Mouse (Mus musculus): ENCODE measurements around the gene Ccdc155. TPM values are rescaled to one million over a fixed set of nuclear protein-coding genes. Genes with fewer than 3 reads are reported as not detected.

Ccdc155 gene
- polyA plus RNA-seq, 1 experiment from 2014 or later: 0.27 TPM

DNA sequence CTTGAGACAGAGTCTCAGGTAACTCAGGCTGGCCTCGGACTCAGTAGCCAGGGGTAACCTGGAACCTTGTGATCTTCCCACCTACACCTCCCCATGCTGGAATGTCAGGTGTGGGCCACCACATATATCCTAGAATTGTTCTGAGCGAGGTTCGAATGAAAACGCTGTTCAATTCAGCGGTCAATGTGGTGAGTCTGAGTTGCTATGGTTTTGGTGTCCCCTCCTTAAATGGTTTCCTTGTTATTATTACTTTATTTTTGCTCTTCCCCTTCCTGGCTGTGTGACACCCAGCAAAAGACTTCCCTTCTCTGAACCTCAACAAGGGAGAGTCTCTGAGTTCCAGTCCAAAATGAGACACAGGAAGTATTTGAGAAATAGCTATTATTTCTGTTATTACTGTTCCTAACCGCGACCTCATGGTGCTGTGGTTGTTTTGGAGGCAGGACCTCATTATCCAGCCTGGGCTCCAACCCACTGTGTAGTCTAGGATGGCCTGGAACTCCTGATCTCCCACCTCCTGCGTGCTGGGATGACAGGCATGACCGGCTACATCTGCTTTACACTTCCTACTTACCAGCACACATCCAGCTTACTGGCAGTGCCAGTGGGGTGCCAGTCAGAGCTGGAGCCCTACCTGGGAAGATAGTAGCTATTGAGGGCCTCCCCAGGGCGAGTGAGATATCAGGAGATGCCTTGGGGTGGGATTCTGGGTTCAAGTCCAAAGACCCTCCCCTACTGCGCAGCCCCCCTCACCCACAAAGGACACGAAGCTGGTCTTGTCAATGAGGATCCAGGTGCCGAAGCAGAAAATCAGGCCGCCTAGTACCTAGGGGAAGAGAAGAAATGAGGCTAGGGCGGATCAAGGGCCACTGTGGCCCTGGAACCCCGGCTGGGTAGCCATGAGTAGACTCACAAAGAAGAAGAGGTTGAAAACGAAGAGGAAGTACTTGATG, 33.3 kb upstream of the Ccdc155 start:
- H3K27me3 ChIP-seq (ENCODE audit: control insufficient read depth, insufficient read depth, low read length): peaks cover 15% of the 10 kb centered on the region
- no peaks in the 10 kb centered on the region for H3K9me3 ChIP-seq (ENCODE audit: control insufficient read depth, low read length)
- H3K4me3 ChIP-seq (ENCODE audit: low read depth, low read length): no peak overlapping the region
- H3K36me3 ChIP-seq (ENCODE audit: control insufficient read depth, insufficient read depth, low read length): peaks cover under 1% of the 10 kb centered on the region
- DNase-seq (ENCODE audit: low spot score) (no peak), ATAC-seq (ENCODE audit: insufficient read depth, low FRiP score, low TSS enrichment) (no peak)
- no peak overlapping the region for H3K4me2 ChIP-seq (ENCODE audit: low read depth)
- peaks cover 16% of the 10 kb centered on the region for H3K4me1 ChIP-seq (ENCODE audit: control insufficient read depth, insufficient read depth, low read length)
- no peak overlapping the region for H3K9ac ChIP-seq (ENCODE audit: low read length)
- 77% methylated on average over 17 of the region's 17 CpGs for WGBS
- no peak overlapping the region for H3K27ac ChIP-seq (ENCODE audit: low read depth, low read length)

GRCm38 (mm10) chr7:45235656-45236180, 31.0 kb upstream of the Ccdc155 start:
- H3K4me3 ChIP-seq (ENCODE audit: low read depth, low read length): no peak overlapping the region
- H3K9me3 ChIP-seq (ENCODE audit: control insufficient read depth, low read length): no peaks in the 10 kb centered on the region
- peak overlapping the region; percentile 45 for H3K9ac ChIP-seq (ENCODE audit: low read length)
- no peak overlapping the region for H3K27ac ChIP-seq (ENCODE audit: low read depth, low read length)
- peaks cover 10% of the 10 kb centered on the region for H3K36me3 ChIP-seq (ENCODE audit: control insufficient read depth, insufficient read depth, low read length)
- DNase-seq (ENCODE audit: low spot score) (no peak), ATAC-seq (ENCODE audit: insufficient read depth, low FRiP score, low TSS enrichment) (no peak)
- peak overlapping the region; percentile 28; the same call in 1 of the 2 replicates for H3K4me2 ChIP-seq (ENCODE audit: low read depth)
- WGBS: 31% methylated on average over 17 of the region's 17 CpGs
- peaks cover 16% of the 10 kb centered on the region for H3K4me1 ChIP-seq (ENCODE audit: control insufficient read depth, insufficient read depth, low read length)
- H3K27me3 ChIP-seq (ENCODE audit: control insufficient read depth, insufficient read depth, low read length): peaks cover 12% of the 10 kb centered on the region

DNA sequence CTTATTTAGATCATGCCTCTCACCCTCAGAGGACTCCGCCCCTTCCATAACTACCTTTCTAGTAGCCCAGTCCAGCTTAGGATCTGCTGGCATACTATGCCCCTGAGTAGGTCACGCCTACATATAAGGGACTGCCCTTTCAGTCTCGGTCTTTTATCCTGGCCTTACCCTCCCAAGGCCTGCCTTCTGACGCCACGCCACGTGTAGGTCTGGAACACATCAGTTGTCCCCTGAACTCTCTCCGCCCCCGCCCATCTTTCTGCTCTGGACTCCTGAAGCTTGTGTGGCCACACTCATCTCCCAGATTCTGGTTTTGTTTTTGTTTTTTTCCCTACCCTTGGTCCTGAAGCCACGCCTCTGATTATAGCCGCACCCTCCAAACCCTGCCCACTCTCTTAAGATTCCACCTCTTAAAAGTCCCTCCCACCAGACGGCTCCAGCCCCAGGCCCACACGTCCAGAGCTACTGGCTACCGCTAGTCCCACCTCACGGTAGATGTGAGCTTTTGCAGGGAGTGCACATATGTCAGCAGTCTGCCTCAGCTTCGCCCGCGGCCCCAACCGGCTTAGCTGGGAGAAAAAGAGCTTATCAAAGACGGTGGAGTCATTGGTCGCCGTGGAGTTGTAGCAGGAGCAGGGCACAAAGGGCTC, 30.4 kb upstream of the Ccdc155 start:
- no peak overlapping the region for H3K27ac ChIP-seq (ENCODE audit: low read depth, low read length)
- peak overlapping the region; percentile 28 for H3K4me2 ChIP-seq (ENCODE audit: low read depth)
- peak overlapping the region; percentile 45 for H3K9ac ChIP-seq (ENCODE audit: low read length)
- H3K27me3 ChIP-seq (ENCODE audit: control insufficient read depth, insufficient read depth, low read length): peaks cover 12% of the 10 kb centered on the region
- DNase-seq (ENCODE audit: low spot score) (peak; percentile 72), ATAC-seq (ENCODE audit: insufficient read depth, low FRiP score, low TSS enrichment) (peak; percentile 63)
- peaks cover 16% of the 10 kb centered on the region for H3K4me1 ChIP-seq (ENCODE audit: control insufficient read depth, insufficient read depth, low read length)
- no peak overlapping the region for H3K4me3 ChIP-seq (ENCODE audit: low read depth, low read length)
- H3K9me3 ChIP-seq (ENCODE audit: control insufficient read depth, low read length): no peaks in the 10 kb centered on the region
- H3K36me3 ChIP-seq (ENCODE audit: control insufficient read depth, insufficient read depth, low read length): peaks cover 10% of the 10 kb centered on the region
- 3% methylated on average over 21 of the region's 21 CpGs for WGBS

- WGBS: 9% methylated on average over 29 of the region's 29 CpGs
- Histone ChIP-seq H3K36me3 (ENCODE audit: control insufficient read depth, insufficient read depth, low read length) (peaks cover 15% of the 10 kb centered on the region), H3K4me1 (ENCODE audit: control insufficient read depth, insufficient read depth, low read length) (peaks cover 16% of the 10 kb centered on the region), H3K9ac (ENCODE audit: low read length) (peak overlapping the region; percentile 12; the same call in 1 of the 2 replicates), H3K27ac (ENCODE audit: low read depth, low read length) (no peak overlapping the region; the same call in 1 of the 2 replicates), H3K27me3 (ENCODE audit: control insufficient read depth, insufficient read depth, low read length) (peaks cover 12% of the 10 kb centered on the region), H3K4me3 (ENCODE audit: low read depth, low read length) (no peak overlapping the region), H3K4me2 (ENCODE audit: low read depth) (peak overlapping the region; percentile 25), H3K9me3 (ENCODE audit: control insufficient read depth, low read length) (no peaks in the 10 kb centered on the region)
- DNase-seq (ENCODE audit: low spot score) (peak; percentile 59), ATAC-seq (ENCODE audit: insufficient read depth, low FRiP score, low TSS enrichment) (peak; percentile 35; the same call in 1 of the 2 replicates)
These were observed 29.7 kb upstream of the Ccdc155 start for GRCm38 (mm10) chr7:45234333-45234841.

GRCm38 (mm10) chr7:45233580-45234332, 29.1 kb upstream of the Ccdc155 start:
- peaks cover 21% of the 10 kb centered on the region for H3K36me3 ChIP-seq (ENCODE audit: control insufficient read depth, insufficient read depth, low read length)
- H3K4me1 ChIP-seq (ENCODE audit: control insufficient read depth, insufficient read depth, low read length): peaks cover 16% of the 10 kb centered on the region
- DNase-seq (ENCODE audit: low spot score) (peak; percentile 46), ATAC-seq (ENCODE audit: insufficient read depth, low FRiP score, low TSS enrichment) (no peak)
- H3K4me3 ChIP-seq (ENCODE audit: low read depth, low read length): no peak overlapping the region
- peak overlapping the region; percentile 14; the same call in 1 of the 2 replicates for H3K27ac ChIP-seq (ENCODE audit: low read depth, low read length)
- no peaks in the 10 kb centered on the region for H3K9me3 ChIP-seq (ENCODE audit: control insufficient read depth, low read length)
- H3K27me3 ChIP-seq (ENCODE audit: control insufficient read depth, insufficient read depth, low read length): peaks cover 8% of the 10 kb centered on the region
- 30% methylated on average over 20 of the region's 20 CpGs for whole genome bisulfite sequencing
- peak overlapping the region; percentile 25 for H3K4me2 ChIP-seq (ENCODE audit: low read depth)
- H3K9ac ChIP-seq (ENCODE audit: low read length): peak overlapping the region; percentile 12; the same call in 1 of the 2 replicates

DNA sequence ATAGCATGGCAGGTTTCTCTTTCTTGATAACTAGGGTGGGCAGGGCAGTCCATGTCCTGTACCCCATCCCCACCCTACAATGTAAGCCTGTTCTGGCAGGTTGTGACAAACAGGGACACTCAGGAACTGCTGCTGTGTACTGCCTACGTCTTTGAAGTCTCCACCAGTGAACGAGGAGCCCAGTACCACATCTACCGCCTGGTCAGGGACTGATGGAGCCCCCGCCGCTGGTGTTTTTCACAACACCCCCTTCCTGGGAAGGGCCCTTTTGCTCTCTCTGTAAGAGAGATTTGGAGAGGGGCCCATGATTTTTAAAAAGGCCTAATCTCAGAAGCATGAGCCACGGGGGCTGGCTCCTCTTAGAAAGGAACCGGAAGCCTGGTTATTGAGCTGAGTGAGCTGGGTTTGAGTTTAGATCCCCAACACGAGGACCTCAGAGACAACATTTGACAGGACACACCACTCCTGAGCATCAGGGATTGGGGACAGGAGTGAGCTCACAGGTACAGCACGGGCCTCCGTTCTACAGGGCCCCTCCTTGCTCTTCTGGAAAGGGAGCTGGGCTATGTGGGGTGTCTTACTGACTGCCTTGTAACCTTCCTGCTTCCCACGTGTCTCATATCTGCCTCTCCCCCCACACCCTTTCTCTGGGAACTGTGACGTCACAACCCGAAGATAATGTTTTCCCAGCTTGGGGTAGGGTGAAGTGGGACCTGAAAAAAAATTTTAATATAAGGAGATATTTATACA, 28.2 kb upstream of the Ccdc155 start:
- DNase-seq (ENCODE audit: low spot score): no peak
- no peak overlapping the region for H3K27ac ChIP-seq (ENCODE audit: low read depth, low read length)
- no peak for ATAC-seq (ENCODE audit: insufficient read depth, low FRiP score, low TSS enrichment)
- no peak overlapping the region for H3K4me2 ChIP-seq (ENCODE audit: low read depth)
- H3K4me3 ChIP-seq (ENCODE audit: low read depth, low read length): no peak overlapping the region
- H3K27me3 ChIP-seq (ENCODE audit: control insufficient read depth, insufficient read depth, low read length): peaks cover 7% of the 10 kb centered on the region
- peaks cover 16% of the 10 kb centered on the region for H3K4me1 ChIP-seq (ENCODE audit: control insufficient read depth, insufficient read depth, low read length)
- 71% methylated on average over 13 of the region's 13 CpGs for WGBS
- no peak overlapping the region for H3K9ac ChIP-seq (ENCODE audit: low read length)
- no peaks in the 10 kb centered on the region for H3K9me3 ChIP-seq (ENCODE audit: control insufficient read depth, low read length)
- peaks cover 26% of the 10 kb centered on the region for H3K36me3 ChIP-seq (ENCODE audit: control insufficient read depth, insufficient read depth, low read length)

DNA sequence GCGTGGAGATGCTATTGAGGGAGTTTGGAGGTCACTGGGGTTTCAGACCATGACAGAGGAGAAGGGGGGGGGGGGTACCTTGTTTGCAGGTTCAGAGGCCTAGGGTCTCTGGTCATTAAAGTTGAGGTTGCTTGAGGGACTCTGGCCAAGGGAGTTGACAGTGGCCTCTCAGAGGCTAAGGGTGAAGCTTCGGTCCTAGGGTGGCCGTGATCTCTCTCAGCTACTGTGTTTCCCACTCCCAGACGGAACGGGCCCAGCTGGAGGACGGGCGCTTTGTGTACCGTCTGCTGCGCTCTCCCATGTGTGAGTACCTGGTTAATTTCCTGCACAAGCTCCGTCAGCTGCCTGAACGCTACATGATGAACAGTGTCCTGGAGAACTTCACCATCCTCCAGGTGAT, 27.2 kb upstream of the Ccdc155 start:
- Histone ChIP-seq H3K4me1 (ENCODE audit: control insufficient read depth, insufficient read depth, low read length) (peaks cover 16% of the 10 kb centered on the region), H3K36me3 (ENCODE audit: control insufficient read depth, insufficient read depth, low read length) (peaks cover 29% of the 10 kb centered on the region), H3K4me3 (ENCODE audit: low read depth, low read length) (no peak overlapping the region), H3K9ac (ENCODE audit: low read length) (no peak overlapping the region), H3K9me3 (ENCODE audit: control insufficient read depth, low read length) (no peaks in the 10 kb centered on the region), H3K27me3 (ENCODE audit: control insufficient read depth, insufficient read depth, low read length) (no peaks in the 10 kb centered on the region; the same call in 1 of the 2 replicates), H3K4me2 (ENCODE audit: low read depth) (no peak overlapping the region), H3K27ac (ENCODE audit: low read depth, low read length) (no peak overlapping the region)
- DNase-seq (ENCODE audit: low spot score) (no peak), ATAC-seq (ENCODE audit: insufficient read depth, low FRiP score, low TSS enrichment) (no peak)
- WGBS: 87% methylated on average over 11 of the region's 11 CpGs

Data from neural tube, embryonic 11.5 days (tissue).